Mouse (Mus musculus) stomach, embryonic 14.5 days (tissue): ENCODE data around the gene Stat6. TPM values are rescaled to one million over a fixed set of nuclear protein-coding genes. Genes with fewer than 3 reads are reported as not detected.
A peak's percentile ranks its signal among the peaks of the same experiment; 100 is the strongest.

Experiments
- ATAC-seq: fragments of 200-750 bp; cut with Nextera tagmentation; 2 replicates; pipeline ENCODE4 v1.8.0; 2017; ENCODE audit warnings: low read depth, moderate TSS enrichment; ENCODE audit not compliant: insufficient number of reproducible peaks, insufficient read depth, low FRiP score
- H3K27ac ChIP-seq: fragments of 300-500 bp; sonication (generic); 2 replicates; pipeline ENCODE4 v1.5.1; 2014; ENCODE audit warnings: mild to moderate bottlenecking, low read length, moderate library complexity, mixed read lengths
- H3K27me3 ChIP-seq: fragments of 300-500 bp; sonication (generic); 2 replicates; pipeline ENCODE4 v1.6.1; 2014; ENCODE audit warnings: low read length, control low read depth, mixed read lengths; ENCODE audit not compliant: control insufficient read depth, insufficient read depth
- H3K36me3 ChIP-seq: fragments of 300-500 bp; sonication (generic); 2 replicates; pipeline ENCODE4 v1.6.1; 2014; ENCODE audit warnings: mild to moderate bottlenecking, control low read depth, low read length, moderate library complexity, mixed read lengths; ENCODE audit not compliant: control insufficient read depth, insufficient read depth
- H3K4me1 ChIP-seq: fragments of 300-500 bp; sonication (generic); 2 replicates; pipeline ENCODE4 v1.6.1; 2014; ENCODE audit warnings: low read length, control low read depth, mixed read lengths; ENCODE audit not compliant: control insufficient read depth, insufficient read depth
- H3K4me2 ChIP-seq: fragments of 300-500 bp; sonication (generic); replicated peaks from 2 replicates; pipeline ENCODE4 v1.6.1; 2014; ENCODE audit warnings: low read depth, low read length, control low read depth
- H3K4me3 ChIP-seq: fragments of 300-500 bp; sonication (generic); 2 replicates; pipeline ENCODE4 v1.5.1; 2014; ENCODE audit warnings: low read depth, low read length, control low read depth
- H3K9ac ChIP-seq: fragments of 300-500 bp; sonication (generic); replicated peaks from 2 replicates; pipeline ENCODE4 v1.6.1; 2014; ENCODE audit warnings: low read depth, mild to moderate bottlenecking, control low read depth, low read length, moderate library complexity, mixed read lengths
- H3K9me3 ChIP-seq: fragments of 300-500 bp; sonication (generic); 2 replicates; pipeline ENCODE4 v1.6.1; 2016; ENCODE audit warnings: low read depth, low read length, control low read depth; ENCODE audit not compliant: control insufficient read depth
- WGBS: fragments of 180-500 bp; shearing (Covaris S2); extraction: QIAGEN DNeasy Blood & Tissue Kit; methylation state at CpG from one replicate; pipeline ENCODE4 v1.1.7; 2014; 5-methylcytosine and 5-hydroxymethylcytosine counted together
- polyA plus RNA-seq: library from polyadenylated mRNA; unstranded; fragments of >200 nt; fragmentation: Nextera tagmentation; extraction: Ambion mirVana; gene quantifications from 2 replicates; pipeline ENCODE4 v1.2.1, GENCODE M21; 2014

The Stat6 gene
- polyA plus RNA-seq: 24.7 and 26.5 TPM in 2 replicates

GRCm38 (mm10) chr10:127642772-127643552, at the start of gene Stat6:
Stat6 (plus strand) TSS chr10:127642986.
- Histone ChIP-seq H3K9ac (peak within 1 kb of the TSS; percentile 41), H3K27me3 (no peaks in the 10 kb centered on the region), H3K4me3 (peak within 1 kb of the TSS; percentile 48), H3K27ac (peak within 1 kb of the TSS; percentile 88), H3K9me3 (no peaks in the 10 kb centered on the region), H3K4me1 (peaks cover 14% of the 10 kb centered on the region), H3K36me3 (peaks cover under 1% of the 10 kb centered on the region; the same call in 1 of the 2 replicates), H3K4me2 (peak within 1 kb of the TSS; percentile 66)
- peak; percentile 60 for ATAC-seq
- WGBS: 4% methylated on average over 35 of the region's 37 CpGs

GRCm38 (mm10) chr10:127594405-127594804, 48.4 kb upstream of the Stat6 start:
- WGBS: 84% methylated on average over 8 of the region's 8 CpGs
- Histone ChIP-seq H3K9me3 (no peaks in the 10 kb centered on the region), H3K4me1 (peaks cover 39% of the 10 kb centered on the region), H3K36me3 (peaks cover 61% of the 10 kb centered on the region), H3K27me3 (no peaks in the 10 kb centered on the region), H3K27ac (no peak overlapping the region), H3K9ac (no peak overlapping the region), H3K4me3 (no peak overlapping the region), H3K4me2 (no peak overlapping the region)
- no peak for ATAC-seq

GRCm38 (mm10) chr10:127594930-127595715, 47.7 kb upstream of the Stat6 start:
- no peak overlapping the region for H3K9ac ChIP-seq
- peaks cover 46% of the 10 kb centered on the region for H3K4me1 ChIP-seq
- H3K36me3 ChIP-seq: peaks cover 57% of the 10 kb centered on the region
- H3K4me2 ChIP-seq: no peak overlapping the region
- no peaks in the 10 kb centered on the region for H3K9me3 ChIP-seq
- no peak overlapping the region for H3K4me3 ChIP-seq
- H3K27ac ChIP-seq: no peak overlapping the region
- no peak for ATAC-seq
- WGBS: 80% methylated on average over 30 of the region's 30 CpGs
- H3K27me3 ChIP-seq: no peaks in the 10 kb centered on the region

- Histone ChIP-seq H3K9ac (no peak overlapping the region), H3K4me3 (no peak overlapping the region), H3K4me2 (no peak overlapping the region), H3K27ac (peak overlapping the region; percentile 68; the same call in 1 of the 2 replicates), H3K9me3 (no peaks in the 10 kb centered on the region), H3K27me3 (no peaks in the 10 kb centered on the region), H3K4me1 (peaks cover 52% of the 10 kb centered on the region), H3K36me3 (peaks cover 48% of the 10 kb centered on the region)
- ATAC-seq: no peak
- 37% methylated on average over 7 of the region's 7 CpGs for WGBS
Measured at GRCm38 (mm10) chr10:127596321-127596941, 46.4 kb upstream of the Stat6 start.

GRCm38 (mm10) chr10:127597311-127597901, 45.4 kb upstream of the Stat6 start:
- H3K4me2 ChIP-seq: no peak overlapping the region
- peaks cover 47% of the 10 kb centered on the region for H3K36me3 ChIP-seq
- no peaks in the 10 kb centered on the region for H3K9me3 ChIP-seq
- H3K27ac ChIP-seq: peak overlapping the region; percentile 7; the same call in 1 of the 2 replicates
- peaks cover 44% of the 10 kb centered on the region for H3K4me1 ChIP-seq
- no peak overlapping the region for H3K4me3 ChIP-seq
- no peak overlapping the region for H3K9ac ChIP-seq
- no peak for ATAC-seq
- H3K27me3 ChIP-seq: no peaks in the 10 kb centered on the region
- 76% methylated on average over 5 of the region's 5 CpGs for WGBS

GRCm38 (mm10) chr10:127598607-127599006, 44.2 kb upstream of the Stat6 start:
- H3K9ac ChIP-seq: no peak overlapping the region
- peaks cover 42% of the 10 kb centered on the region for H3K36me3 ChIP-seq
- no peaks in the 10 kb centered on the region for H3K27me3 ChIP-seq
- no peak overlapping the region for H3K4me2 ChIP-seq
- H3K9me3 ChIP-seq: no peaks in the 10 kb centered on the region
- no peak for ATAC-seq
- no peak overlapping the region for H3K4me3 ChIP-seq
- peaks cover 54% of the 10 kb centered on the region for H3K4me1 ChIP-seq
- H3K27ac ChIP-seq: no peak overlapping the region
- 56% methylated on average over 8 of the region's 8 CpGs for WGBS

GRCm38 (mm10) chr10:127599252-127599651, 43.5 kb upstream of the Stat6 start:
- Histone ChIP-seq H3K4me1 (peaks cover 59% of the 10 kb centered on the region), H3K9ac (no peak overlapping the region), H3K27ac (peak overlapping the region; percentile 69; the same call in 1 of the 2 replicates), H3K4me3 (no peak overlapping the region), H3K27me3 (no peaks in the 10 kb centered on the region), H3K36me3 (peaks cover 36% of the 10 kb centered on the region), H3K9me3 (no peaks in the 10 kb centered on the region), H3K4me2 (no peak overlapping the region)
- ATAC-seq: no peak
- WGBS: 76% methylated on average over 11 of the region's 11 CpGs
